Mouse (Mus musculus): Measurements from ENCODE around the gene Elavl1.
"Not testable (repeated sequence)": the region's sequence is repeated elsewhere in the genome, so short reads cannot be mapped to it uniquely, and the experiment has no call there.

Gene Elavl1
- long read RNA-seq, experiment 1, full-length matches to known transcripts: 90 of 108 reads
- long read RNA-seq, experiment 1, partial matches to known transcripts: 4 of 108 reads
- long read RNA-seq, experiment 1, other reads (novel, unspliced or antisense): 14 of 108 reads
- long read RNA-seq, experiment 2, full-length matches to known transcripts: 105 of 129 reads
- long read RNA-seq, experiment 2, partial matches to known transcripts: 16 of 129 reads
- long read RNA-seq, experiment 2, other reads (novel, unspliced or antisense): 8 of 129 reads

- intact Hi-C loops (cut with DNase I): loop anchor here (2.0 to 10.0 kb wide), 4 partner anchors 48 to 190 kb away; partner anchors contain the start of genes Snapc2 and Timm44
Measured at GRCm38 (mm10) chr8:4324983-4325750, at the start of gene Elavl1, which contains the start of gene Ccl25. Elavl1 (minus strand) TSS chr8:4325413. Ccl25 (plus strand) TSS chr8:4325210.

GRCm38 (mm10) chr8:4372657-4373056, 47.4 kb upstream of the Elavl1 start:
- intact Hi-C loops (cut with DNase I): loop anchor here (5.0 kb wide), 1 partner anchor 230 kb away; no protein-coding TSS in a partner anchor

- intact Hi-C loops (cut with DNase I): loop anchor here (5.0 kb wide), 1 partner anchor 228 kb away; no protein-coding TSS in a partner anchor
Measured at GRCm38 (mm10) chr8:4370078-4370477, 44.9 kb upstream of the Elavl1 start.

- intact Hi-C loops (cut with DNase I): no loop called here
Measured at GRCm38 (mm10) chr8:4368470-4368869, 43.3 kb upstream of the Elavl1 start.

- intact Hi-C loops (cut with DNase I): no loop called here
Measured at GRCm38 (mm10) chr8:4367808-4368207, 42.6 kb upstream of the Elavl1 start.

GRCm38 (mm10) chr8:4366189-4366588, 41.0 kb upstream of the Elavl1 start:
- intact Hi-C loops (cut with DNase I): no loop called here

- intact Hi-C loops (cut with DNase I): no loop called here
Measured at GRCm38 (mm10) chr8:4360922-4361321, 35.7 kb upstream of the Elavl1 start.

GRCm38 (mm10) chr8:4359362-4359761, 34.1 kb upstream of the Elavl1 start:
- intact Hi-C loops (cut with DNase I): no loop called here

- intact Hi-C loops (cut with DNase I): no loop called here
Measured at GRCm38 (mm10) chr8:4355455-4355854, 30.2 kb upstream of the Elavl1 start.

- intact Hi-C loops (cut with DNase I): no loop called here
Measured at GRCm38 (mm10) chr8:4354516-4354915, 29.3 kb upstream of the Elavl1 start.

- intact Hi-C loops (cut with DNase I): no loop called here
Measured at GRCm38 (mm10) chr8:4353741-4354140, 28.5 kb upstream of the Elavl1 start.

GRCm38 (mm10) chr8:4352562-4352961, 27.3 kb upstream of the Elavl1 start:
- intact Hi-C loops (cut with DNase I): not testable (repeated sequence)

GRCm38 (mm10) chr8:4350618-4351017, 25.4 kb upstream of the Elavl1 start:
- intact Hi-C loops (cut with DNase I): no loop called here

GRCm38 (mm10) chr8:4349335-4349734, 24.1 kb upstream of the Elavl1 start:
- intact Hi-C loops (cut with DNase I): no loop called here

- intact Hi-C loops (cut with DNase I): no loop called here
Measured at GRCm38 (mm10) chr8:4348275-4348674, 23.1 kb upstream of the Elavl1 start.

GRCm38 (mm10) chr8:4347661-4348060, 22.4 kb upstream of the Elavl1 start:
- intact Hi-C loops (cut with DNase I): no loop called here

- intact Hi-C loops (cut with DNase I): no loop called here
Measured at GRCm38 (mm10) chr8:4340207-4340606, 15.0 kb upstream of the Elavl1 start.

- intact Hi-C loops (cut with DNase I): no loop called here
Measured at GRCm38 (mm10) chr8:4335678-4336077, 10.5 kb upstream of the Elavl1 start.

- intact Hi-C loops (cut with DNase I): no loop called here
Measured at GRCm38 (mm10) chr8:4333966-4334365, 8.8 kb upstream of the Elavl1 start.

GRCm38 (mm10) chr8:4329000-4329399, 3.8 kb upstream of the Elavl1 start:
- intact Hi-C loops (cut with DNase I): loop anchor here (10.0 kb wide), 1 partner anchor 186 kb away; no protein-coding TSS in a partner anchor

GRCm38 (mm10) chr8:4325751-4326036, 481 bp upstream of the Elavl1 start:
- intact Hi-C loops (cut with DNase I): loop anchor here (2.0 to 10.0 kb wide), 2 partner anchors 185 to 189 kb away; no protein-coding TSS in a partner anchor

GRCm38 (mm10) chr8:4324525-4324924, 688 bp downstream of the Elavl1 start:
- intact Hi-C loops (cut with DNase I): loop anchor here (2.0 to 10.0 kb wide), 4 partner anchors 47 to 190 kb away; partner anchors contain the start of genes Snapc2 and Timm44

Measured in adrenal gland (tissue).